Mouse (Mus musculus): ENCODE measurements around the gene Abcc5. TPM values are rescaled to one million over a fixed set of nuclear protein-coding genes. Genes with fewer than 3 reads are reported as not detected.

Gene Abcc5
- polyA plus RNA-seq, 2 experiments: 14.5 to 22.8 TPM

DNA sequence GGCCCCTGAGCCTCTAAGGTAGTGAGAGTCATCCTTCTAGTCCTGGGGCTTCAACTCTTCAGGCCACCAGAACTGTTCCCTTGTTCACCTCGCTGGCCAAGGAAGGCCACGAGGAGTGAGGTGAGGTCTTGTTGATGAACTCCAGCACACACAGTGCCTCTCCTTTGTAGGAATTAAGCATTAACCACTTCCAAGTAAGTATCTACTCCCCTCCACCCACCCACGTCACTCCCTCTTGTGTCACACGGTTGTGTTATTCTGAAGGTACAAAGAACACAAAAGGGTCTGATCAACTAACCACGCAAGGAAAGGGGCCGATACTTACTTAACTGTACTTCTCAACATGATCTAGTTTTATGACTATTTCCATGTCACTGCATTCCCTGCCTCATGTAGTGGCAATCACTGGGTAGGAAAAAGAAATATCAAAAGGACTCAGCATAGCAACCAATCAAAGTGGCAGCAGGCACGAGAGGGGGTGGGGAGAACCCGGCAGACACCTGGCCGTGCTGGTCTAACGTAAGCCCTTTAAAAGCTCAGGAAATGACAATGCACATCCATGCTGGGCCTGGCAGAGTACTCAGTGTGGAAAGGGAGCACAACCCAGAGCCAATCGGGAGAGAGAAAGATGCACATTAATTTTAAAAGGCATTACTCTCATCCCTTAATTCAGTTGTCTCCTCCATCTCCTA, 30.8 kb downstream of the Abcc5 start:
- Histone ChIP-seq H3K9me3 (ENCODE audit: control insufficient read depth, low read length) (no peaks in the 10 kb centered on the region), H3K9ac (replicated peaks) (no peak overlapping the region), H3K27me3 (ENCODE audit: control insufficient read depth, insufficient read depth, low read length) (no peaks in the 10 kb centered on the region), H3K4me1 (replicated peaks; ENCODE audit: control insufficient read depth in 2 of 2, insufficient read depth in 2 of 2, low read length in 1 of 2) (no peaks in the 10 kb centered on the region), H3K36me3 (replicated peaks; ENCODE audit: control insufficient read depth, insufficient read depth, low read depth) (peaks cover 4% of the 10 kb centered on the region), H3K4me3 (ENCODE audit: insufficient read depth in 1 of 2, low read depth in 2 of 2, low read length in 2 of 2) (no peak overlapping the region), H3K4me2 (ENCODE audit: low read depth) (no peak overlapping the region), H3K27ac (no peak overlapping the region)
- DNase-seq (ENCODE audit: low read depth in 3 of 3, low spot score in 3 of 3) (no peak), ATAC-seq (ENCODE audit: insufficient read depth) (no peak)
- 79% methylated on average over 11 of the region's 11 CpGs for WGBS (ENCODE audit: insufficient replicate concordance)
- TF ChIP-seq CTCF (IDR thresholded peaks at IDR 0.05; ENCODE audit: low read depth) (no peak), EP300 (IDR thresholded peaks at IDR 0.05; ENCODE audit: low read depth) (no peak)

DNA sequence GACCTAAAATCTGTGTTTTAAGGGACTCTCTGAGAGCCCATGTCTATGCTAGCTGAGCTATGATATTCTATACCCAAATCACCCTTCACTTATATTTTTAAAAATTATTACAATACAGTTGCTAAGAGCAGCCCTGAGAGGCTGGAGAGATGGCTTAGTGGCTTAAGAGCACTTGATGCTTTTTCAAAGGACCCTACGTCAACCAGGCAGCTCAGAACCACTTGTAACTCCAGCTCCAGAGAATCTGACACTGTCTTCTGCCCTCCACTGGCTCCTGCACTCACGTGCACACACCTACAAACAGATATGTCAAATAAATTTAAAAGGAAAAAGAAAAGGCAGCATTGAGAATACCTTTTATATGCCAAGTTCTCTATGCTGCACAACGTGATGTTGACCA, 34.4 kb downstream of the Abcc5 start:
- Histone ChIP-seq H3K27ac (no peak overlapping the region), H3K9me3 (ENCODE audit: control insufficient read depth, low read length) (no peaks in the 10 kb centered on the region), H3K4me1 (replicated peaks; ENCODE audit: control insufficient read depth in 2 of 2, insufficient read depth in 2 of 2, low read length in 1 of 2) (no peaks in the 10 kb centered on the region), H3K4me2 (ENCODE audit: low read depth) (no peak overlapping the region), H3K4me3 (ENCODE audit: insufficient read depth in 1 of 2, low read depth in 2 of 2, low read length in 2 of 2) (no peak overlapping the region), H3K9ac (replicated peaks) (no peak overlapping the region), H3K36me3 (replicated peaks; ENCODE audit: control insufficient read depth, insufficient read depth, low read depth) (peaks cover 2% of the 10 kb centered on the region), H3K27me3 (ENCODE audit: control insufficient read depth, insufficient read depth, low read length) (no peaks in the 10 kb centered on the region)
- ATAC-seq (ENCODE audit: insufficient read depth) (no peak), DNase-seq (ENCODE audit: low read depth in 3 of 3, low spot score in 3 of 3) (no peak)
- WGBS (ENCODE audit: insufficient replicate concordance): 72% methylated on average over 3 of the region's 3 CpGs
- no peak for TF ChIP-seq EP300 (IDR thresholded peaks at IDR 0.05; ENCODE audit: low read depth)
- TF ChIP-seq CTCF (IDR thresholded peaks at IDR 0.05; ENCODE audit: low read depth): no peak

DNA sequence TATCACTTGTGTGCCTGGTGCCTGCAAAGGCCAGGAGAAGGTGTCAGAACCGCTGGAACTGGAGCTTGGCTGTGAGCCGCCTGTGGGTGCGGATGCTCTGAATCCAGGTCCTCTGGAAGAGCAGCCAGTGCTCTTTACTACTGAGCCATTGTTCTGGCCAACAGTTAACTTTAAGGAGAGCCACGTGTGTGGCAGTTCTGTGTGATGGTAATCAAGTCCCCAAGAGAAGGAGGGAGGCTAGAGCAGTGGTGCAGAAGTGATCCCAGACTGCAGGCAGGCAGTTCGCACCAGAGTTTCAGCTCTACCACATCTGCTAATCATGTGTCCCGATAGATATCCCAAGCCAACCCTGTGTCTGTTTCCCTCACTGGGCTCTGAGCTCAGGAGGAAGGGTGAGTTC, 36.0 kb downstream of the Abcc5 start:
- Histone ChIP-seq H3K9me3 (ENCODE audit: control insufficient read depth, low read length) (no peaks in the 10 kb centered on the region), H3K9ac (replicated peaks) (no peak overlapping the region), H3K4me2 (ENCODE audit: low read depth) (no peak overlapping the region), H3K4me1 (replicated peaks; ENCODE audit: control insufficient read depth in 2 of 2, insufficient read depth in 2 of 2, low read length in 1 of 2) (no peaks in the 10 kb centered on the region), H3K4me3 (ENCODE audit: insufficient read depth in 1 of 2, low read depth in 2 of 2, low read length in 2 of 2) (no peak overlapping the region), H3K27ac (no peak overlapping the region), H3K27me3 (ENCODE audit: control insufficient read depth, insufficient read depth, low read length) (no peaks in the 10 kb centered on the region), H3K36me3 (replicated peaks; ENCODE audit: control insufficient read depth, insufficient read depth, low read depth) (no peaks in the 10 kb centered on the region; the same call in 1 of the 2 replicates)
- 71% methylated on average over 6 of the region's 6 CpGs for WGBS (ENCODE audit: insufficient replicate concordance)
- ATAC-seq (ENCODE audit: insufficient read depth) (no peak), DNase-seq (ENCODE audit: low read depth in 3 of 3, low spot score in 3 of 3) (no peak)
- TF ChIP-seq EP300 (IDR thresholded peaks at IDR 0.05; ENCODE audit: low read depth) (no peak), CTCF (IDR thresholded peaks at IDR 0.05; ENCODE audit: low read depth) (no peak)

DNA sequence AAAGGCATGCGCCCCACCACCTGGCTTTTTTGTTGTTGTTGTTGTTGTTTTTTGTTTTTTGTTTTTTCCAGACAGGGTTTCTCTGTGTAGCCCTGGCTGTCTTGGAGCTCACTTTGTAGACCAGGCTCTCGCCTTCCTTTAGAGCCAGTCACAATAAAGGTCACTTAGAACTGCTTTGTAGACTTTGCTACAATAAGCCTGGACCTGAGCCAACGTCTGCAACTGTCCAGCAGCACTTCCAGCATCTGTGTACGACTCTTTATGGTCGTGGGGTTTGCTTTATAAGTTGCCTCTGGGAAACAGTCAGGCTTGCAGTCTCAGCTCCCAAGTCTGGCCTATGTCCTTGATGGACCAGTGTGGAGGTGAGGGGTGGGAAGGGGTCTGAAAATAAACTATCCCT, 45.2 kb downstream of the Abcc5 start:
- Histone ChIP-seq H3K9me3 (ENCODE audit: control insufficient read depth, low read length) (no peaks in the 10 kb centered on the region), H3K36me3 (replicated peaks; ENCODE audit: control insufficient read depth, insufficient read depth, low read depth) (peaks cover 3% of the 10 kb centered on the region), H3K4me2 (ENCODE audit: low read depth) (no peak overlapping the region), H3K4me1 (replicated peaks; ENCODE audit: control insufficient read depth in 2 of 2, insufficient read depth in 2 of 2, low read length in 1 of 2) (no peaks in the 10 kb centered on the region), H3K9ac (replicated peaks) (no peak overlapping the region), H3K27ac (no peak overlapping the region), H3K27me3 (ENCODE audit: control insufficient read depth, insufficient read depth, low read length) (no peaks in the 10 kb centered on the region), H3K4me3 (ENCODE audit: insufficient read depth in 1 of 2, low read depth in 2 of 2, low read length in 2 of 2) (no peak overlapping the region)
- no peak for ATAC-seq (ENCODE audit: insufficient read depth)
- WGBS (ENCODE audit: insufficient replicate concordance): 70% methylated on average over 5 of the region's 5 CpGs
- TF ChIP-seq EP300 (IDR thresholded peaks at IDR 0.05; ENCODE audit: low read depth): no peak
- TF ChIP-seq CTCF (IDR thresholded peaks at IDR 0.05; ENCODE audit: low read depth): no peak
- DNase-seq (ENCODE audit: low read depth in 3 of 3, low spot score in 3 of 3): no peak

DNA sequence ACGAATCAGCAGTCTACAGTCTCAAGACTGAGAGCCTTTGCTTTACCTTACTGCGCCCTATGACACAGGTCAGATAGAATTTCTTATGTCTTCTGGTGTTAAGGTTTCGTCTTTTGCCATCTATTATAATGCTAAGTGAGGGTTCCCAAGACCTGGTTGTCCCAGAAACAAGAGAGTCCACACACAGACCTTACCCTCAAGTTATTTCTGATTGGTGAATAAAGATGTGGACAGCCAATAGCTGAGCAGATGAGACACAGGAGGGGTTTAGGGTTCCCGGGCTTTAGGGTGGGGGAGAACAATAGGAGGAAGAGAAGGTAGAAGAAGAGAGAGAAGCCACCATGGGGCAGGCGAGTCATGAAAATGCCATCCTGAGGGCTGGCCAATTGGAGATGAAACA, 50.9 kb downstream of the Abcc5 start:
- H3K36me3 ChIP-seq (replicated peaks; ENCODE audit: control insufficient read depth, insufficient read depth, low read depth): peaks cover 15% of the 10 kb centered on the region
- no peaks in the 10 kb centered on the region for H3K27me3 ChIP-seq (ENCODE audit: control insufficient read depth, insufficient read depth, low read length)
- no peak for ATAC-seq (ENCODE audit: insufficient read depth)
- H3K9me3 ChIP-seq (ENCODE audit: control insufficient read depth, low read length): no peaks in the 10 kb centered on the region
- H3K9ac ChIP-seq (replicated peaks): no peak overlapping the region
- no peak overlapping the region for H3K27ac ChIP-seq
- 84% methylated on average over 5 of the region's 5 CpGs for WGBS (ENCODE audit: insufficient replicate concordance)
- TF ChIP-seq EP300 (IDR thresholded peaks at IDR 0.05; ENCODE audit: low read depth): no peak
- no peak for TF ChIP-seq CTCF (IDR thresholded peaks at IDR 0.05; ENCODE audit: low read depth)
- H3K4me1 ChIP-seq (replicated peaks; ENCODE audit: control insufficient read depth in 2 of 2, insufficient read depth in 2 of 2, low read length in 1 of 2): peaks cover 0 to 6% of the 10 kb centered on the region in 2 experiments; a peak in 2 of 4 replicates
- H3K4me3 ChIP-seq (ENCODE audit: insufficient read depth in 1 of 2, low read depth in 2 of 2, low read length in 2 of 2): no peak overlapping the region
- H3K4me2 ChIP-seq (ENCODE audit: low read depth): no peak overlapping the region
- DNase-seq (ENCODE audit: low read depth in 3 of 3, low spot score in 3 of 3): no peak
